Mouse (Mus musculus) ovary, postnatal 14 days (tissue): ENCODE data around the gene Gsta2.
"Not testable (repeated sequence)": the region's sequence is repeated elsewhere in the genome, so short reads cannot be mapped to it uniquely, and the experiment has no call there.

Source experiments
- DNase-seq: peaks from one replicate; pipeline ENCODE4 v3.0.0; 2022; ENCODE audit warnings: low spot score

The Gsta2 gene

GRCm38 (mm10) chr9:78355611-78356010 is at the start of gene Gsta2:
Gsta2 (minus strand) TSS chr9:78355788.
- DNase-seq, result no peak

DNA sequence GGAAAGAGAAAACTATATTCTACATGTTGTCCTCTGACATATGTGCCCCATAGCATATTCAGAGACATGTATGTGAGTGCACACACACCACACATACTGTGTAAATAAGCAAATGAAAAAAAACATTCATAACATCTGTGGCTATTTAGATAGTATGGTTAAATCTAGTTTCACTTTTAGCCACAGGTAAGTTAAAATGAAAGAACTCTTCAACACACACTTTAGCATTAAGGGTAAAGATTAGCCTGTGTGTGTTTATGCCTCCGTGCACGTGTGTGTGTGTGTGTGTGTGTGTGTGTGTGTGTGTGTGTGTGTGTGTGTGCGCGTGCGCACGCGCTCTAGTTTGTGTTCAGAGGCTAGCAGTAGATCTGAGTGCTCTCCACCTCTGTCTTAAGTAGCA is 46.0 kb upstream of the Gsta2 start:
- no peak for DNase-seq

- no peak for DNase-seq
These were observed 45.0 kb upstream of the Gsta2 start for GRCm38 (mm10) chr9:78400570-78400969.

- DNase-seq, result no peak
These were observed 40.9 kb upstream of the Gsta2 start for GRCm38 (mm10) chr9:78396517-78396916.

GRCm38 (mm10) chr9:78395630-78396351 is 40.2 kb upstream of the Gsta2 start, which contains the start of gene Ddx43:
Ddx43 (plus strand) TSS chr9:78395777.
- DNase-seq, result peak; percentile 15

- DNase-seq, result no peak
These were observed 39.6 kb upstream of the Gsta2 start for GRCm38 (mm10) chr9:78395244-78395629.

DNA sequence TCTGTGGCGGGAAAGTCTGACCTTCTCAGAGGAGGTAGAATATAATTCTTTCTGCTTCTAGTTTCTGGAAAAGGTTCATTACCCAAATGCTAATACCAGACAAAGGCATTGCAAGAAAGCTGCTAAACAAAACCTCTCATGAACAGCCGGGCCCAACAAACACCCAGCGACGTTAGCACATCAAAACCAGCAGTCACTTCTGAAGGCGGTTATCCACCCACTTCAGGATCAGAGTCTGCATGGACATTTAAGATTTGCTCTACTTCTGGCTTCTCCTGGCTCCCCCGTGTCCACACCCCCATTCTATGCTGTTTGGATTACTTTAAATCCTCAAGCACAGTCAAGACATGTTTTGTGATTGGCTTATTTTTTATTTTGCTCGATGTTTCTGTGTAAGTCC is 39.0 kb upstream of the Gsta2 start:
- no peak for DNase-seq

GRCm38 (mm10) chr9:78393741-78394140 is 38.2 kb upstream of the Gsta2 start:
- no peak for DNase-seq

DNA sequence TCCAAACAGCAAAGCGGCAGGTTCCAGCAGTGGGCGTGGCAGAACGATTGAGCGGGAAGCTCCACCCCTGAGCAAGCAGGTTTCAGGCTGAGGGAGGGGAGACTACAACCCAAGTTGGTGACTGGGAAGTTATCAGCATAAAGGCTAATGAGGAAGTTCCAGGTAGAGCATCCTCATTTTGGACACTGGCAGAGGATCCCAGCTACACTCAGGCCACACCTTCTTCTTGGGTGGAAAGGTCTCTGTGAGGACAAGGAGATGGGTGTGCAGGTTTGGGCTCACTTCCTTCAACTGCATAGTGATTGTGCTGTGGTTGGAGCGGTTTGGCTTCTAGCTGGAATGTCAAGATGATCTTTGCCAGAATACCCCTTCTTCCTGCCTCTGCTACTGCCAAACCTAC is 34.4 kb upstream of the Gsta2 start:
- DNase-seq, result no peak

DNA sequence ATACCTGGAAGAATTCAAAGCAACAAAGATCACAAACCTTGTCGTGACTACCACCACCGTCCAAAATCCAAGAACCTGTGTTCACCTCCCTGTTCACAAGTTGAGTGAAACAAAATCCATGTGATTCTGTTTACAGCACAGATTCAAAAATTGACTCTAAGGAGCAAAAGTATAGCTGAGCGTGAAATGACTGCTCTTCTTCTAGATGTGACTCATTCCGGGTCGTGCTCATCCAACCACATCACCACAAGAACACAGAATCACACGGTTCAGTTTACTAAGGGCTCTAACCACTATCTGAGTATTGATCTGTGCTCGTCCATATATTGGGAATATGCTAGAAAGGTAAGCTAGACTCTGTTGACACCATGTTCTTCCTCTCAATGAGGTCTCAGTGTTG is 31.4 kb upstream of the Gsta2 start:
- DNase-seq, result no peak

GRCm38 (mm10) chr9:78385893-78386292 is 30.3 kb upstream of the Gsta2 start:
- no peak for DNase-seq

DNA sequence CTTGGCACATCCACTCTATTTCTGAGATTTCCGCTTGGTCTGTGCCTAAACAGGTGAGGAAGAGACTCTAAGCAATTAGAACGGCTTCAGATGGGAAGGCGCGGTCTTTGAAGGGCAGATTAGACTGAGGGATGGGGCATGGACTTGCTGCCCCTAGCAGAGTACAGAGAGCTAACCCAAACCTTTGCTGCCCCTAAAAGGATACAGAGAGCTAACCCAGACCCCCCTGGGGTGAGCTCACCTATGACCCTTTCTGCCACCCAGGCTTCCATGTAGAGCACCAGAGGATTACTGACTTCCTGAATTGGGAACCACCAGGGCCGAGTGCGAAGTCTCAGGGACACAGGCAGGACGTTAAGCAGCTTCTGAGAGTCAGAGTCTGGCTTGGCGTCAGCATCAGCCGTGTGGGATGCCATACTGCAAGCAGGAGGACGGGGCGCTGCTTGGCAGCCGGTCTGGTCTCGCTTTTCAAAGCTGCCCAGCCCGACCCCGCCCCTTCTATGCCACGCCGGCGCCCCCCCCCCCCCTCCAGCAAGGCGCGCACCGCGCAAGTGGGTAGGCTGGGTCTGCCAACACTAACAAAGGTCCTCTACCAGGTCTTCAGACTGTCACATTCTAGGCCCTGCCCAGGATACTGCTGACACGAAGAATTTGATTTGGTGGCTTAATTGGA is 22.7 kb upstream of the Gsta2 start, which contains the start of gene Ooep:
Ooep (minus strand) TSS at position 613 of the 673 bp plus-strand sequence.
- no peak for DNase-seq

DNA sequence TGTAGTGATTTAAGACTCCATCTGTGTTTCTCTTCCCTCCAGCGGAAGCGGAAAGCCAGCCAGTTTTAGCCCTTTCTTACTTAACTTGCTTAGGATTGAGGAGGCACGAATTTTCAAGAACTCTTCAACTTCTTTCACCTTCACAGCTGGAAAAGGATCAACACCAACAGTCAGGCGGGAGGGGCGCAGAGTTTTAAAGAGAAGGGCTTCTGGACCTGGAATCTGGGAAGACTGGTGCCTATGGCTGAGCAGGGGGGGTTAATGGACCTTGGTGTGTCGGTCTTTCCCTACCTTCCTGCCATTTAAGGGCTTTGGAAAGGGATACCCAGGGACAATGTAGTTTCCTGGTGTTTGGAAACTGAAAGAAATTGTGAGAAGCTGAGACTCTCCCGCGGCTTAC is 22.0 kb upstream of the Gsta2 start:
- no peak for DNase-seq

- DNase-seq, result no peak
These were observed 19.9 kb upstream of the Gsta2 start for GRCm38 (mm10) chr9:78375486-78375885.

- DNase-seq, result no peak
These were observed 19.3 kb upstream of the Gsta2 start for GRCm38 (mm10) chr9:78374885-78375389.

DNA sequence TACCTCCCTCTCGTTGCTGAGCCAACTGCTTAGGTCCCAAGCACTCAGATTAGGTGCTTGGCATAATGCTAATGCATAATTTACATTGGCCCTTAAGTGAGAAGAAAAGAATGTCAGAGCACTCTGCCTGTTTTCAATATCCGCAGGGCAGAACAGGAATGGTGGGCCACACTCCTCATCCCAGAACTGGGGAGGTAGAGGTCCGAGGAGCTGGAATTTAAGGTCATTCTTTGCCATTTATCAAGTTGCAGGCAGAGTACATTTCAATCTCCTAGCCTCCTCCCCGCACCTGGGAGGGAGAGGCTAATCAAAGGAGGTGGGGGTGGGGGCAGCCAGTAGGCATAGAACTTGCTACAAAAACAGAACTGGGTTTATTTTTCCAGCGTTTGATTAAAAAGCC is 18.8 kb upstream of the Gsta2 start:
- no peak for DNase-seq

DNA sequence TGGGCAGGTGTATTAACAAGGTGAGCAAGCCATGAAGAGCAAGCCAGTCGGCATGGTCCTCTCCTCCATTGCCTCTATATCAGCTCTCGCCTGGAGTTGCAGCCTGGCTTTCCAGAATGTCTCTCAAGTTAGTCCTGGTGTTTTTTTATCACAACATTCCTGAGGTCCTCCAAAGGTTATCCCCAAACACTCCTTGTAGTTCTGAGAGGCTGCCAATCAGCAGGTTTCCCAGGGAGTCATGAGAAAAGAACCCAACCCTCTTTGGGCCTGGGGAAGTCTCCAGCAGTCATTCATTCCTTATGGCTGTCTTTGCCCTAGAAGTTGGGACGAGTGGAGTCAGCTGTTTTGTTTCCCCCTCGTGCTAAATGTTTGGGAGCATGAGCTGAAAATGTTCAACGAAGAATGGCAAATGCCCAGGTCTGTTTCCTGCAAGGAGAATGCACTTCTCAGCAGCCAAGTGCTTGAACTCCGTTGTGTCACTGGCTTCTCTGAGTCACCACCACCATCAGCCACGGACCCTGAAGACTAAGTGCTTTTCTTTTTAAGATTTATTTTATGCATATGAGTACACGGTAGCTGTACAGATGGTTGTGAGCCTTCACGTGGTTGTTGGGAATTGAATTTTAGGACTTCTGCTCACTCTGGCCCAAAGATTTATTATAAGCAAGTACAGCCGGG is 17.4 kb upstream of the Gsta2 start:
- DNase-seq, result no peak

- no peak for DNase-seq
These were observed 15.9 kb upstream of the Gsta2 start for GRCm38 (mm10) chr9:78371441-78371840.

- DNase-seq, result no peak
These were observed 14.2 kb upstream of the Gsta2 start for GRCm38 (mm10) chr9:78369786-78370185.

GRCm38 (mm10) chr9:78369349-78369748 is 13.8 kb upstream of the Gsta2 start:
- DNase-seq, result no peak

GRCm38 (mm10) chr9:78368671-78369293 is 13.2 kb upstream of the Gsta2 start:
- no peak for DNase-seq

- DNase-seq, result not testable (repeated sequence)
These were observed 12.4 kb upstream of the Gsta2 start, which contains the start of gene Dppa5a for GRCm38 (mm10) chr9:78367959-78368358. Dppa5a (minus strand) TSS chr9:78368177.
